Mouse (Mus musculus): ENCODE data around the gene Cdk18. TPM values are rescaled to one million over a fixed set of nuclear protein-coding genes. Genes with fewer than 3 reads are reported as not detected.

The Cdk18 gene
- total and polyA plus RNA-seq, 2 experiments from 2014 or later: 2.0 to 4.0 TPM

- no peaks in the 10 kb centered on the region for H3K36me3 ChIP-seq (replicated peaks; ENCODE audit: control insufficient read depth, insufficient read depth, low read length)
- H3K4me3 ChIP-seq (ENCODE audit: low read depth, low read length): no peak overlapping the region
- no peaks in the 10 kb centered on the region for H3K9me3 ChIP-seq (replicated peaks; ENCODE audit: control insufficient read depth, low read length)
- TF ChIP-seq CTCF (IDR thresholded peaks at IDR 0.05; ENCODE audit: low read depth) (no peak), EP300 (IDR thresholded peaks at IDR 0.05; ENCODE audit: low read depth) (no peak)
- 59% methylated on average over 6 of the region's 6 CpGs for WGBS
- no peak for ATAC-seq (ENCODE audit: insufficient read depth, low read depth)
- no peak for DNase-seq (ENCODE audit: low spot score)
- no peak overlapping the region for H3K4me2 ChIP-seq (ENCODE audit: low read depth, low read length)
- no peaks in the 10 kb centered on the region for H3K27me3 ChIP-seq (ENCODE audit: control insufficient read depth, insufficient read depth, low read length)
- H3K4me1 ChIP-seq (ENCODE audit: control insufficient read depth, insufficient read depth): no peaks in the 10 kb centered on the region
- no peak overlapping the region for H3K9ac ChIP-seq (replicated peaks; ENCODE audit: low read depth, low read length)
- peak overlapping the region; percentile 28; the same call in 1 of the 2 replicates for H3K27ac ChIP-seq (ENCODE audit: low read depth)
Measured at GRCm38 (mm10) chr1:132125803-132126405, 13.6 kb downstream of the Cdk18 start.

- Histone ChIP-seq H3K9me3 (replicated peaks; ENCODE audit: control insufficient read depth, low read length) (no peaks in the 10 kb centered on the region), H3K4me2 (ENCODE audit: low read depth, low read length) (no peak overlapping the region), H3K27me3 (ENCODE audit: control insufficient read depth, insufficient read depth, low read length) (no peaks in the 10 kb centered on the region), H3K4me3 (ENCODE audit: low read depth, low read length) (no peak overlapping the region), H3K27ac (ENCODE audit: low read depth) (0 out of 2 replicates have a peak overlapping the region, but pooled peaks have one; percentile 28), H3K36me3 (replicated peaks; ENCODE audit: control insufficient read depth, insufficient read depth, low read length) (no peaks in the 10 kb centered on the region), H3K9ac (replicated peaks; ENCODE audit: low read depth, low read length) (no peak overlapping the region), H3K4me1 (ENCODE audit: control insufficient read depth, insufficient read depth) (no peaks in the 10 kb centered on the region)
- ATAC-seq (ENCODE audit: insufficient read depth, low read depth): peak; percentile 6; the same call in 1 of the 2 replicates
- TF ChIP-seq EP300 (IDR thresholded peaks at IDR 0.05; ENCODE audit: low read depth): no peak
- no peak for TF ChIP-seq CTCF (IDR thresholded peaks at IDR 0.05; ENCODE audit: low read depth)
- no peak for DNase-seq (ENCODE audit: low spot score)
- WGBS: 55% methylated on average over 4 of the region's 4 CpGs
Measured at GRCm38 (mm10) chr1:132125249-132125648, 14.2 kb downstream of the Cdk18 start.

GRCm38 (mm10) chr1:132123420-132124014 is 16.0 kb downstream of the Cdk18 start:
- TF ChIP-seq CTCF (IDR thresholded peaks at IDR 0.05; ENCODE audit: low read depth): no peak
- TF ChIP-seq EP300 (IDR thresholded peaks at IDR 0.05; ENCODE audit: low read depth): no peak
- WGBS: 76% methylated on average over 9 of the region's 9 CpGs
- no peaks in the 10 kb centered on the region for H3K9me3 ChIP-seq (replicated peaks; ENCODE audit: control insufficient read depth, low read length)
- H3K4me2 ChIP-seq (ENCODE audit: low read depth, low read length): no peak overlapping the region
- no peaks in the 10 kb centered on the region for H3K4me1 ChIP-seq (ENCODE audit: control insufficient read depth, insufficient read depth)
- no peak overlapping the region for H3K4me3 ChIP-seq (ENCODE audit: low read depth, low read length)
- ATAC-seq (ENCODE audit: insufficient read depth, low read depth): no peak
- no peak for DNase-seq (ENCODE audit: low spot score)
- H3K27me3 ChIP-seq (ENCODE audit: control insufficient read depth, insufficient read depth, low read length): no peaks in the 10 kb centered on the region
- H3K36me3 ChIP-seq (replicated peaks; ENCODE audit: control insufficient read depth, insufficient read depth, low read length): no peaks in the 10 kb centered on the region
- H3K27ac ChIP-seq (ENCODE audit: low read depth): no peak overlapping the region
- no peak overlapping the region for H3K9ac ChIP-seq (replicated peaks; ENCODE audit: low read depth, low read length)

- Histone ChIP-seq H3K36me3 (replicated peaks; ENCODE audit: control insufficient read depth, insufficient read depth, low read length) (no peaks in the 10 kb centered on the region), H3K9ac (replicated peaks; ENCODE audit: low read depth, low read length) (no peak overlapping the region), H3K9me3 (replicated peaks; ENCODE audit: control insufficient read depth, low read length) (no peaks in the 10 kb centered on the region), H3K4me1 (ENCODE audit: control insufficient read depth, insufficient read depth) (no peaks in the 10 kb centered on the region), H3K4me2 (ENCODE audit: low read depth, low read length) (no peak overlapping the region), H3K4me3 (ENCODE audit: low read depth, low read length) (no peak overlapping the region), H3K27ac (ENCODE audit: low read depth) (no peak overlapping the region), H3K27me3 (ENCODE audit: control insufficient read depth, insufficient read depth, low read length) (no peaks in the 10 kb centered on the region)
- no peak for TF ChIP-seq CTCF (IDR thresholded peaks at IDR 0.05; ENCODE audit: low read depth)
- no peak for TF ChIP-seq EP300 (IDR thresholded peaks at IDR 0.05; ENCODE audit: low read depth)
- ATAC-seq (ENCODE audit: insufficient read depth, low read depth): no peak
- WGBS: 65% methylated on average over 6 of the region's 6 CpGs
- DNase-seq (ENCODE audit: low spot score): no peak
Measured at GRCm38 (mm10) chr1:132121895-132122294, 17.6 kb downstream of the Cdk18 start.

GRCm38 (mm10) chr1:132121236-132121635 is 18.2 kb downstream of the Cdk18 start:
- H3K4me3 ChIP-seq (ENCODE audit: low read depth, low read length): no peak overlapping the region
- H3K9ac ChIP-seq (replicated peaks; ENCODE audit: low read depth, low read length): no peak overlapping the region
- no peak overlapping the region for H3K4me2 ChIP-seq (ENCODE audit: low read depth, low read length)
- DNase-seq (ENCODE audit: low spot score) (peak; percentile 78), ATAC-seq (ENCODE audit: insufficient read depth, low read depth) (peak; percentile 58; the same call in 1 of the 2 replicates)
- H3K27me3 ChIP-seq (ENCODE audit: control insufficient read depth, insufficient read depth, low read length): no peaks in the 10 kb centered on the region
- no peaks in the 10 kb centered on the region for H3K9me3 ChIP-seq (replicated peaks; ENCODE audit: control insufficient read depth, low read length)
- no peak for TF ChIP-seq EP300 (IDR thresholded peaks at IDR 0.05; ENCODE audit: low read depth)
- peak; percentile 77 for TF ChIP-seq CTCF (IDR thresholded peaks at IDR 0.05; ENCODE audit: low read depth)
- H3K4me1 ChIP-seq (ENCODE audit: control insufficient read depth, insufficient read depth): no peaks in the 10 kb centered on the region
- no peaks in the 10 kb centered on the region for H3K36me3 ChIP-seq (replicated peaks; ENCODE audit: control insufficient read depth, insufficient read depth, low read length)
- 17% methylated on average over 6 of the region's 6 CpGs for WGBS
- no peak overlapping the region for H3K27ac ChIP-seq (ENCODE audit: low read depth)

All from heart, postnatal 0 days (tissue).